Mouse (Mus musculus) left cerebral cortex, adult 2 months (tissue): ENCODE data around the gene Elmsan1. TPM values are rescaled to one million over a fixed set of nuclear protein-coding genes. Genes with fewer than 3 reads are reported as not detected.
"Not testable (repeated sequence)": the region's sequence is repeated elsewhere in the genome, so short reads cannot be mapped to it uniquely, and the experiment has no call there.

ENCODE experiments used
- DNase-seq, 2 experiments: peaks; one replicate each; pipeline ENCODE4 v3.0.0; 2021 to 2022; ENCODE audit warnings: low spot score in 2 of 2, mixed read lengths in 1 of 2; ENCODE audit errors: extremely low spot score in 1 of 2
- H3K27ac ChIP-seq: fragments of 200-600 bp; 2 replicates; pipeline ENCODE4 v1.8.1; 2022
- H3K4me3 ChIP-seq: fragments of 200-600 bp; 2 replicates; pipeline ENCODE4 v1.8.1; 2022
- CTCF ChIP-seq: fragments of 200-600 bp; IDR thresholded peaks from 2 replicates; pipeline ENCODE4 v1.8.1; 2022; ENCODE audit warnings: antibody characterized with exemption, mild to moderate bottlenecking, moderate library complexity
- intact Hi-C: fragments of 180-260 bp; cut with DNase I; formaldehyde crosslinking; loops from one replicate; pipeline ENCODE4 v1.15.1; 2025
- total RNA-seq, 2 experiments: library from RNA; stranded (reverse); gene quantifications; 2 replicates each; pipeline ENCODE4 v1.2.3; 2021

Gene Elmsan1
- total RNA-seq, 2 experiments from 2014 or later = 16.6 to 22.8 TPM

DNA sequence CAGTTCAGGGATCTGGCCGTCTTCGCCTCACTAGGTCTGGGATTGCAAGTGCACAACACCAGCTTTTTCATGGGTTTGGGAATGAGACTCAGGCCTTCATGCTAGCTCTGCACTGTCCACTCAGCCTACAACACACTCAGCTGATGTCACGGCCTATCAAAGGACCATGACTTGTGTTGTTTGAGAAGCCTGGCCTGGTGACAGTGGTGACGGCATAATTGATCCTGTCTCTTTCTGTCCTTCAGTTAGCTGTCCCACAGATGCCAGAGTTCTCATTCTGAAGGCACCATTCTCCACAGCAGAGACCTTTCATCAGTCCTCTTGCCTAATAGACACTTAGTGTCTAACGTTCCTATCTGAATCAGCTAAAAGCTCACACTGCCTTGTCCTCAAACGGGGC, 90.1 kb downstream of the Elmsan1 start:
- intact Hi-C loops = no loop called here
- Histone ChIP-seq H3K27ac (no peak overlapping the region), H3K4me3 (no peak overlapping the region)
- no peak for DNase-seq
- TF ChIP-seq CTCF = no peak

DNA sequence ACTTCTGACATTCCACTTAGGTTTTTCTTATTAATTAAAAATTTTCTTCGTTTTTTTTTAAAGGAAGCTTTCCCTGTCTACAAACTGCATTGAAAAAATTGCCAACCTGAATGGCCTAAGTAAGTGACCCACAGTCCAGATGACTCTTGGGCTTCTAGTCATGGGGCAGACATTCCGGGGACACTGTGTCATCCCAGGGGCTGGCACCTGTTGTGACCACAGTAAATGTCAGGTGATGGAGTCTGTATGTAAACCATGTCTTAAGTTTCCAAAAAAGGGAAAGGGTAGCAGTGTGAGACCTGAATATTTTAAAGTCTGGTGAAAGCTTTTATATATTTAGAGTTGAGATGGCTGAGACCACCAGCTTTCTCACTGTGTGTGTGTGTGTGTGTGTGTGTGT, 91.8 kb downstream of the Elmsan1 start:
- no peak overlapping the region for H3K4me3 ChIP-seq
- intact Hi-C loops = no loop called here
- no peak for TF ChIP-seq CTCF
- no peak overlapping the region for H3K27ac ChIP-seq
- no peak for DNase-seq

DNA sequence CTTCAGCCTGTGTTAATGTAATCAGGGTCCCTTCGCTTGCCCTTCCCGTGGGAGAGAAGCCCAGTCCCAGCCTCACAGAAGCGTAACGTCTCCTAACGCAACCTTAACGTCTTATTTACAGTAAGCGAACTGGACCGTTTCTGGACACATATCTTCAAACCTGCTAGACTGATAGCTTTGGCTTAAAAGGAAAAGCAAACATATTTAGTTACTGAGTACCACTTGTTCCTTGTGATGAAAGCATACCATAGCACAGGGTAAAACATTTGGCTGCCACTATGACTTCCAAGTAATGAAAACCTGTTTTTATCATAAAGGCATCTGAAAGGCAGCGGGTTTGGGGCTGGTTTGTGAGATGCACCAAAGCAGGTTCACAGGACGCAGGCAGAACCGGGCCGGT, 92.8 kb downstream of the Elmsan1 start:
- H3K27ac ChIP-seq = no peak overlapping the region
- intact Hi-C loops = no loop called here
- no peak for DNase-seq
- no peak for TF ChIP-seq CTCF
- no peak overlapping the region for H3K4me3 ChIP-seq

DNA sequence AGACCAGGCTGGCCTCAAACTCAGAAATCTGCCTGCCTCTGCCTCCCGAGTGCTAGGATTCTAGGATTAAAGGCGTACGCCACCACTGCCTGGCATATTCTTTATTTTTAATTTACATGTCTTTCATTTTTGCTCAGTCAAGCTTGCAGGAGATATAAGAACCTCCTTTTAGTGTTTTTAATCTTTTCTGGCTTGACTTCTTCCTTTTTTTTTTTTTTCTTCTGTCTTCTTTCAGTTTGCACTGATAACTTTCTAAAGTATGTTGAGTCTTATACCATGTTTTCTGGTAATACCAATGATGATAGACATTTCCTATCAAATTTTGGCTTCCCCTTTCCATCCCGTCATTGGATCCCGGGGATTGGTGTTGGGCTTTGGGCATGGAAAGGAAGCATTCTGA, 99.1 kb downstream of the Elmsan1 start:
- H3K4me3 ChIP-seq = no peak overlapping the region
- no peak overlapping the region for H3K27ac ChIP-seq
- TF ChIP-seq CTCF = no peak
- no peak for DNase-seq
- intact Hi-C loops = no loop called here

DNA sequence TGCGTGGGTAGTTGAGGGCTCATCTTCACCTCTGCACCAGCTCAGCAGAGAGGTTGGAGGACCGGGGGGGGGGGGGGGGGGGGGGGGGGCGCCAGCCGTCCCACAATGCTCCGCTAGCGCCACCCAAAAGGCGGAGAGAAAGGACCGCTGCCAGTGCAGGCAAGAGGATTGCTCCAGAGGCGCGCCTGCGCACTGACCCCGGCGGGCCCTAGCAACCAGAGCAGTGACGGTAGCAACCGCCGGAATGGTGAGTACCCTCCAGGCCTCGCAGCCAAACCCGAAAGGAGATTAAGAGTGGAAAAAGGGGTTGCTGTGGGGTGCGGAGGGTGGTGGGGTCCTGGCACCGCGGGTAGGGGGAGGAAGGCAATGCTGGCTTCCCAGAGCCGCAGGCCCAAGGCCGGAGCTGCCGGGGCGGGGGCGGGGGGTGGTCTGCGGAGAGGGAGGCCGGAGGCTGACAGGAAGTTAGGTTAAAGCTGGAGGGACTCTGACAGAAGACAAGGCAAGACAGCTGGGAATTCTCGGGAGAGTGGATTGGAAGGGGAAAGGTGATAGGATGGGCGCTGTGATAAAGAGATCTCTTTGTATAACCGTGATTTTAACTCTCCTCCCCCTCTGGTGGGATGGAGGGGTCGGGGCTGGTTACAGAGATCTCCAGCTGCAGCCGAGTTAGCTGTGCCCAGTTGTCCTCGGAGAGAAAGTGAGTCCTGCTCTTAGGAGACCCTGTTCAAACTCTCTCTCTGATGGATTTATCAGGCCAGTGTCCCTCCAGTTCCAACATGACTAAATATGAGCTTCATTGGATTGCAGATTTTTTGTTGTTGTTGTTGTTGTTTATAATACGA, 104.3 kb downstream of the Elmsan1 start, which contains the start of gene Dnal1:
Gene Dnal1 (plus strand): TSS at position 214 of the 842 bp plus-strand sequence.
- Histone ChIP-seq H3K4me3 (peak within 1 kb of the TSS; percentile 75), H3K27ac (peak within 1 kb of the TSS; percentile 56)
- intact Hi-C loops = no loop called here
- peak; percentile 85 to 88 for DNase-seq
- no peak; the same call in 1 of the 2 replicates for TF ChIP-seq CTCF

DNA sequence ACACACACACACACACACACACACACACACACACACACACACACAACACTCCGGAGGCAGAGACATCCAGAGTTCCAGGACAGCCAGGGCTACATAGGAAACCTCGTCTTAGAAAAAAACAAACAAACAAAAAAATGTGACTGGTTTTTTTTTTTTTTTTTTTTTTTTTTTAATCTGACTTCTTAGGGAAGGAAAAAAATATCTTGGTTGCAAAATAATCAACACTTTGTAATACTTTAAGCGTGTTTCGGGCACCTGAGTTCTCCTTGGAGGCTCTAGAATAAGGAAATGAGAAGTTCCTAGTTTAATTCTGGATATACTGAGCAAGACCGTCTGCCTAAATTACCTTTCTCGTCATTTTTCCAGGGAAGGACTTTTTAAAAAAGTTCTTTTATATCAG, 105.0 kb downstream of the Elmsan1 start:
- TF ChIP-seq CTCF = no peak
- no peak for DNase-seq
- peak overlapping the region; percentile 75 for H3K4me3 ChIP-seq
- intact Hi-C loops = no loop called here
- H3K27ac ChIP-seq = peak overlapping the region; percentile 50; the same call in 1 of the 2 replicates

DNA sequence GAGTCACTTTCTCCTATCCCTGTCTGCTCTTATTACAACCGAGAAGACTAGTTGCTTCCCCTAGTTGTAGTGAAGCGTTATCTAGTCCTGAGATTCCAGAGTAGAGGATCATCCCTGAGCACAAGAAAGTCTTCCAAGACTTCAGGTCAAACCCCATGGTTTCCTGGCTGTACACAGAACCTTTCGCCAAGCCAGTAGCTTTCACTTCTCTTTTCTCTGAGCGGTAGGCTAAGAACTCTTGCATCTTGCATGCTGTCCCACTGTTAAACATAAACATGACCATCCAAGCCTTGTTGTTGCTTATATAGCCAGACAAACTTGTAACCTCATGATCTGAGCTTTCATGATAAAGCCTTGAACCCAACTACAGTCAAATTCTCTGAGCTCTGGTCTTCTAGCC, 107.9 kb downstream of the Elmsan1 start:
- no peak for TF ChIP-seq CTCF
- no peak for DNase-seq
- H3K27ac ChIP-seq = no peak overlapping the region
- H3K4me3 ChIP-seq = no peak overlapping the region
- intact Hi-C loops = no loop called here

DNA sequence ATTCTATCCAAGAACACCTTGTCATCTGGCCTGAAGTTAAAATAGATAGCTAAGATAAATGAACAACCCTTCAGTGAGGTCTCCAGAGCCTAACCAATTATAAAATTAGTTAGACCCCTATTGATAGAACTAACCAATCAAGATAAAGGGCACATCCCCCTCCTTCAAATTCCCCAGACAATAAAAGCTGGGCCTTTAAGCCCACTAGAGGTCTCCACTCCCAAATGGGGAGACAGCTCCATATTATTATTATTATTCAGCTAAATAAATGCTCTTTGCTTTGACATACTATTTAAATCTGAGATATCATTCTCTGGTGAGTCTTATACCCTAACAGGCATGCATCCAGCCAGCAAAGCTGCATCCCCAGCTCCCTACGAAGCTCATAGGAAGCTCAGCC, 108.8 kb downstream of the Elmsan1 start:
- intact Hi-C loops = no loop called here
- no peak for DNase-seq
- peak; percentile 5; the same call in 1 of the 2 replicates for TF ChIP-seq CTCF
- no peak overlapping the region for H3K27ac ChIP-seq
- no peak overlapping the region for H3K4me3 ChIP-seq

DNA sequence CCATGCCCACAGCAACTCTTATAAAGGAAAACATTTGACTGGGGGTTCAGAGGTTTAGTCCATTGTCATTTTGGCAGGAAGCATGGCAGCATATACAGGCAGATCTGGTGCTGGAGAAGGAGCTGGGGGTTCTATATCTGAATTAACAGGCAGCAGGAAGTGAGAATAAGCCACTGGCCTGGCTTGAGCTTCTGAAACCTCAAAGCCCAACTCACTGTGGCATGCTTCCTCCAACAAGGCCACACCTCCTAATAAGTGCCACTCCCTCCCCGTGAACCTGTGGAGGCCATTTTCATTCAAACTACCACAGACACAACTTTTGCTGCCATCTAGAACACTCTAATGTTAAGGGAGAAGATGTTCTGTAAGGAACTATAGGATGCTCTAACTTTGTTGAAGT, 111.0 kb downstream of the Elmsan1 start:
- Histone ChIP-seq H3K27ac (no peak overlapping the region), H3K4me3 (no peak overlapping the region)
- intact Hi-C loops = no loop called here
- DNase-seq = no peak
- TF ChIP-seq CTCF = no peak

DNA sequence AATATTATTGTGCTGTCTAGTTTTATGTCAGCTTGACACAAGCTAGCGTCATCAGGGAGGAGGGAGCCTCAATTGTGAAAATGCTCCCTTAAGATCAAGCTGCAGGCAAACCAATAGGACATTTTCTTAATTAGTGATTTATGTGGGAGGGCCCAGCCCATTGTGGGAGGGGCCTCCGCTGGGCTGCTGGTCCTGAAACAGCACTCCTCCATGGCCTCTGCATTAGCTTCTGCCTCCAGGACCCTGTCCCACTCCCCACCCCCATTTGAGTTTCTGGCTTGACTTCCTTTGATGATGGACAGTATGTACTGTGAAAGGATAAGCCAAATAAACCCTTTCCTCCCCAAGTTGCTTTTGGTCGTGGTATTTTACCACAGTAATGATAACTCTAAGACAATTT, 111.7 kb downstream of the Elmsan1 start:
- no peak overlapping the region for H3K4me3 ChIP-seq
- no peak for TF ChIP-seq CTCF
- no peak overlapping the region for H3K27ac ChIP-seq
- DNase-seq = no peak
- intact Hi-C loops = no loop called here

DNA sequence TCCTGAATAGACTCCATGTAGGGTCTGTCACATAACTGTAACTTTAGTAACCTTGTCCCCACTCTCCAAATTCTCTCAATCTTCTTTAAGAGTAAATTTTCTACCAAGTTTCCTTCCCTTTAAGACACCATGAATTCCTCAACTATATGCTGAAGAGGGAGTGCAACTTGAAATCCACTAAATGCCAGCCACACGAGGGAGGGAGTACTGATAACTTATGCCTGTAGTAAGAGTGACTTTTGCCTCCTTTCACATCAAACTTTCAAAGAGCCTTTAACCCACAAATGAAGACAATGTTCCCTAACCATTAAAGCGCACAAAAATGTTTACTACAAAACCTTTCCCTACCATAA, 117.2 kb downstream of the Elmsan1 start:
- intact Hi-C loops = no loop called here

DNA sequence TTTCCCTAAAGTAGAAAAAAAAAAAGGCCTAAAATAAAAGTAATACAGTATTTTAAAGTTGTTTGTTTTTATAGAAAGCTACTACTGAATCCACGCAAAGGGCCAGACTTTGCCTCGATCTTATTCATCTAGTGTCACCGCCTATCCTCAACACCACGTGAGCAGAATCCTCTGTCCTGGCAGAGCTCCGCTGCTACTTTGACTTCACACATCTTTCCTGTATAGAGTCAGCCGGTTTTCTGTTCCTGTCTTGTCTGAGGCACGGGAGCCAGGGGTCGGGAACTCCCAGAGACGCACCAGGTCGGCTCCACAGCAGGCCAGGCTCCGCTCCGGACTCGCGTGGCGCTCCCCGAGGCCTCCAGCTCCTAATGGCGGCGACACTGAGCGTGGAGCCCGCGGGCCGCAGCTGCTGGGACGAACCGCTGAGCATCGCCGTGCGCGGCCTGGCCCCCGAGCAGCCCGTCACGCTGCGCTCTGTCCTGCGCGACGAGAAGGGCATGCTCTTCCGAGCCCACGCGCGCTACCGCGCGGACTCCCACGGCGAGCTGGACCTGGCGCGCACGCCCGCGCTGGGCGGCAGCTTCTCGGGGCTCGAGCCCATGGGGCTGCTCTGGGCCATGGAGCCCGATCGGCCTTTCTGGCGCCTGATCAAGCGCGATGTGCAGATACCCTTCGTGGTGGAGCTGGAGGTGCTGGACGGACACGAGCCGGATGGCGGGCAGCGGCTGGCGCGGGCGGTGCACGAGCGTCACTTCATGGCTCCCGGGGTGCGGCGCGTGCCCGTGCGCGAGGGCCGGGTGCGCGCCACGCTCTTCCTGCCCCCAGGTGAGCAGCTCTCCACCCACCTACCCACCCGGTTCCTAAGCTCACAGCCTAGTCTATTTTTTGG, 117.8 kb downstream of the Elmsan1 start, which contains the start of gene Acot6:
Gene Acot6 (plus strand): TSS at position 51 of the 889 bp plus-strand sequence.
- peak; percentile 31 to 52 for DNase-seq
- peak within 1 kb of the TSS; percentile 84 for H3K27ac ChIP-seq
- intact Hi-C loops = not testable (repeated sequence)
- peak within 1 kb of the TSS; percentile 64 for H3K4me3 ChIP-seq

More for the DNA sequence above, 117.2 kb downstream of the Elmsan1 start:
- H3K27ac ChIP-seq = peak overlapping the region; percentile 84
- no peak for TF ChIP-seq CTCF
- DNase-seq = no peak
- H3K4me3 ChIP-seq = peak overlapping the region; percentile 64
